Mouse (Mus musculus): ENCODE data around the gene Itpkb. TPM values are rescaled to one million over a fixed set of nuclear protein-coding genes. Genes with fewer than 3 reads are reported as not detected.

Gene Itpkb
- polyA plus RNA-seq, 1 experiment from 2014 or later, result 4.0 TPM

GRCm38 (mm10) chr1:180460721-180461120, 130.4 kb downstream of the Itpkb start:
- Histone ChIP-seq H3K9ac (ENCODE audit: low read depth, low read length) (no peak overlapping the region), H3K36me3 (ENCODE audit: control insufficient read depth, insufficient read depth, low read length) (no peaks in the 10 kb centered on the region), H3K4me3 (ENCODE audit: low read length) (no peak overlapping the region), H3K27ac (ENCODE audit: low read depth, low read length) (no peak overlapping the region), H3K27me3 (replicated peaks; ENCODE audit: control insufficient read depth, insufficient read depth, low read length) (no peaks in the 10 kb centered on the region), H3K9me3 (ENCODE audit: control insufficient read depth, low read length) (no peaks in the 10 kb centered on the region), H3K4me1 (ENCODE audit: control insufficient read depth, insufficient read depth, low read depth, low read length) (peaks cover 30% of the 10 kb centered on the region), H3K4me2 (ENCODE audit: low read length) (no peak overlapping the region)
- peak; percentile 3; the same call in 1 of the 2 replicates for ATAC-seq
- 50% methylated on average over 5 of the region's 5 CpGs for WGBS

GRCm38 (mm10) chr1:180462396-180462795, 132.1 kb downstream of the Itpkb start:
- WGBS, result 91% methylated on average over 5 of the region's 5 CpGs
- Histone ChIP-seq H3K4me1 (ENCODE audit: control insufficient read depth, insufficient read depth, low read depth, low read length) (peaks cover 30% of the 10 kb centered on the region), H3K27ac (ENCODE audit: low read depth, low read length) (no peak overlapping the region), H3K4me2 (ENCODE audit: low read length) (no peak overlapping the region), H3K9ac (ENCODE audit: low read depth, low read length) (no peak overlapping the region), H3K36me3 (ENCODE audit: control insufficient read depth, insufficient read depth, low read length) (no peaks in the 10 kb centered on the region), H3K27me3 (replicated peaks; ENCODE audit: control insufficient read depth, insufficient read depth, low read length) (no peaks in the 10 kb centered on the region), H3K4me3 (ENCODE audit: low read length) (no peak overlapping the region), H3K9me3 (ENCODE audit: control insufficient read depth, low read length) (no peaks in the 10 kb centered on the region)
- no peak for ATAC-seq

GRCm38 (mm10) chr1:180462983-180463475, 132.7 kb downstream of the Itpkb start:
- Histone ChIP-seq H3K9me3 (ENCODE audit: control insufficient read depth, low read length) (no peaks in the 10 kb centered on the region), H3K4me1 (ENCODE audit: control insufficient read depth, insufficient read depth, low read depth, low read length) (peaks cover 24% of the 10 kb centered on the region), H3K27me3 (replicated peaks; ENCODE audit: control insufficient read depth, insufficient read depth, low read length) (no peaks in the 10 kb centered on the region), H3K36me3 (ENCODE audit: control insufficient read depth, insufficient read depth, low read length) (no peaks in the 10 kb centered on the region), H3K9ac (ENCODE audit: low read depth, low read length) (no peak overlapping the region), H3K27ac (ENCODE audit: low read depth, low read length) (no peak overlapping the region), H3K4me2 (ENCODE audit: low read length) (no peak overlapping the region), H3K4me3 (ENCODE audit: low read length) (no peak overlapping the region)
- 72% methylated on average over 5 of the region's 5 CpGs for WGBS
- ATAC-seq, result no peak

GRCm38 (mm10) chr1:180464357-180464756, 134.1 kb downstream of the Itpkb start:
- no peak for ATAC-seq
- H3K27me3 ChIP-seq (replicated peaks; ENCODE audit: control insufficient read depth, insufficient read depth, low read length), result no peaks in the 10 kb centered on the region
- H3K9ac ChIP-seq (ENCODE audit: low read depth, low read length), result no peak overlapping the region
- H3K4me2 ChIP-seq (ENCODE audit: low read length), result no peak overlapping the region
- WGBS, result 71% methylated on average over 5 of the region's 5 CpGs
- H3K9me3 ChIP-seq (ENCODE audit: control insufficient read depth, low read length), result no peaks in the 10 kb centered on the region
- no peak overlapping the region for H3K4me3 ChIP-seq (ENCODE audit: low read length)
- no peak overlapping the region for H3K27ac ChIP-seq (ENCODE audit: low read depth, low read length)
- no peaks in the 10 kb centered on the region for H3K36me3 ChIP-seq (ENCODE audit: control insufficient read depth, insufficient read depth, low read length)
- H3K4me1 ChIP-seq (ENCODE audit: control insufficient read depth, insufficient read depth, low read depth, low read length), result peaks cover 13% of the 10 kb centered on the region

GRCm38 (mm10) chr1:180465620-180466019, 135.3 kb downstream of the Itpkb start:
- Histone ChIP-seq H3K27ac (ENCODE audit: low read depth, low read length) (no peak overlapping the region), H3K4me2 (ENCODE audit: low read length) (no peak overlapping the region), H3K9ac (ENCODE audit: low read depth, low read length) (no peak overlapping the region), H3K36me3 (ENCODE audit: control insufficient read depth, insufficient read depth, low read length) (no peaks in the 10 kb centered on the region), H3K4me3 (ENCODE audit: low read length) (no peak overlapping the region), H3K27me3 (replicated peaks; ENCODE audit: control insufficient read depth, insufficient read depth, low read length) (no peaks in the 10 kb centered on the region), H3K4me1 (ENCODE audit: control insufficient read depth, insufficient read depth, low read depth, low read length) (peaks cover 10% of the 10 kb centered on the region; the same call in 1 of the 2 replicates), H3K9me3 (ENCODE audit: control insufficient read depth, low read length) (no peaks in the 10 kb centered on the region)
- WGBS, result 75% methylated on average over 5 of the region's 5 CpGs
- no peak for ATAC-seq

GRCm38 (mm10) chr1:180468004-180468403, 137.7 kb downstream of the Itpkb start:
- H3K27ac ChIP-seq (ENCODE audit: low read depth, low read length), result no peak overlapping the region
- 88% methylated on average over 4 of the region's 4 CpGs for WGBS
- H3K9ac ChIP-seq (ENCODE audit: low read depth, low read length), result no peak overlapping the region
- H3K36me3 ChIP-seq (ENCODE audit: control insufficient read depth, insufficient read depth, low read length), result no peaks in the 10 kb centered on the region
- no peak for ATAC-seq
- H3K4me3 ChIP-seq (ENCODE audit: low read length), result no peak overlapping the region
- H3K9me3 ChIP-seq (ENCODE audit: control insufficient read depth, low read length), result no peaks in the 10 kb centered on the region
- no peaks in the 10 kb centered on the region for H3K27me3 ChIP-seq (replicated peaks; ENCODE audit: control insufficient read depth, insufficient read depth, low read length)
- no peaks in the 10 kb centered on the region for H3K4me1 ChIP-seq (ENCODE audit: control insufficient read depth, insufficient read depth, low read depth, low read length)
- H3K4me2 ChIP-seq (ENCODE audit: low read length), result no peak overlapping the region

GRCm38 (mm10) chr1:180473566-180473965, 143.3 kb downstream of the Itpkb start:
- Histone ChIP-seq H3K4me1 (ENCODE audit: control insufficient read depth, insufficient read depth, low read depth, low read length) (no peaks in the 10 kb centered on the region), H3K4me3 (ENCODE audit: low read length) (no peak overlapping the region), H3K4me2 (ENCODE audit: low read length) (no peak overlapping the region), H3K27ac (ENCODE audit: low read depth, low read length) (no peak overlapping the region), H3K36me3 (ENCODE audit: control insufficient read depth, insufficient read depth, low read length) (no peaks in the 10 kb centered on the region), H3K27me3 (replicated peaks; ENCODE audit: control insufficient read depth, insufficient read depth, low read length) (no peaks in the 10 kb centered on the region), H3K9me3 (ENCODE audit: control insufficient read depth, low read length) (no peaks in the 10 kb centered on the region), H3K9ac (ENCODE audit: low read depth, low read length) (no peak overlapping the region)
- ATAC-seq, result no peak

Other genes with a start within 250 kb of the Itpkb start
- 4.8 and 5.9 TPM in 2 replicates for gene Coq8a, start 130.9 kb upstream of the Itpkb start, polyA plus RNA-seq (2015; fragmentation: Nextera tagmentation; extraction: Ambion mirVana)
- 17.7 and 22.2 TPM in 2 replicates for gene Psen2, start 67.0 kb upstream of the Itpkb start, polyA plus RNA-seq (2015; fragmentation: Nextera tagmentation; extraction: Ambion mirVana)
- 15.1 and 18.6 TPM in 2 replicates for gene Stum, start 153.0 kb downstream of the Itpkb start, polyA plus RNA-seq (2015; fragmentation: Nextera tagmentation; extraction: Ambion mirVana)
- 80.2 and 91.9 TPM in 2 replicates for gene Parp1, start 238.4 kb downstream of the Itpkb start, polyA plus RNA-seq (2015; fragmentation: Nextera tagmentation; extraction: Ambion mirVana)